Mouse (Mus musculus) naive thymus-derived CD4-positive, alpha-beta T cell, adult 5 months (primary cell): ENCODE measurements around the gene Ndufaf8. TPM values are rescaled to one million over a fixed set of nuclear protein-coding genes. Genes with fewer than 3 reads are reported as not detected.

Experiments
- polyA plus RNA-seq: library from polyadenylated mRNA; unstranded; fragments of 100-300 nt; shearing (Covaris generic); gene quantifications from one replicate; pipeline ENCODE4 v1.2.1, GENCODE M21; 2017

Ndufaf8 gene
- 44.1 TPM for polyA plus RNA-seq

DNA sequence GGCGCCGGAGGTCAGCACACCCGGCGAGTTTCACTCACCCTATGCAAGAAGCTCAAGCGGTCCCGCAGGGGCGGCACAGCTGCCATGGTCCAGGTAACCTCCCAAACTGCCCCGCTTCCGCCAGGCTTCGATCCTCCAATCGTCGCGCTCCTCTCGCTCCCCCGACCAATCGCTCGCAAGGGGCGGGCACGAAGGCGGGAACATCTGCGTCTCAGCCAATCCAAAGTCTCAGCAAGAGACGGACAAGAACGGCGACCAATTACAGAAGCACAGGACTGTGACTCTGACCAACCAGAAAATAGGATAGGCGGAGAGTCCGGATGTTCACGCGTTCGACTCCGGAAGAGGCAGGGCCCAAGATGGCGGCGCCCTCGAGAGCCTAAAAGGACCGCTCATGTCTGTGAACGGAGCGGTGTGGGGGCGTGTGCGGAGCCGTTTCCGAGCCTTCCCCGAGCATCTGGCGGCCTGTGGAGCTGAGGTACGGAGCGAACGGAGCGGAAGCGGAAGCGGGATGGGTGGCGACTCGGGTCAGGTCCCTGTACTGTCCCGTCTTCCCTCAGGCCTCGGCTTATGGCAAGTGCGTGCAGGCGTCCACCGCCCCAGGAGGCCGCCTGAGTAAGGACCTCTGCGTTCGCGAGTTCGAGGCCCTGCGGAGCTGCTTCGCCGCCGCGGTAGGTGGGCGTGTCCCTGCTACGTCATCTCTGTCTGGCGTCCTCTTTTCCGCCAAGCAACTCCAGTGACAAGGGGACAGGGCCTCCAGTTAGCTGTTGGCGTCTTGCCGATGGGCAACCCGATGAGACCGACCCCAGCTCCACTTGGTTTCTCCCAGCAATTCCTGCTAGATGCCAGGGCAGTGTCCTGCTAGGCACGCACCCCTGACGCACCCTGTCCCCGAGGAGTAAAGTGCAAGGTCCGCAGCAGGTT, at the start of gene Ndufaf8, which contains the start of gene Tepsin:
TSS of gene Ndufaf8 (plus strand) at position 341 of the 924 bp plus-strand sequence.
TSS of gene Tepsin (minus strand) at position 144 of the 924 bp plus-strand sequence.

DNA sequence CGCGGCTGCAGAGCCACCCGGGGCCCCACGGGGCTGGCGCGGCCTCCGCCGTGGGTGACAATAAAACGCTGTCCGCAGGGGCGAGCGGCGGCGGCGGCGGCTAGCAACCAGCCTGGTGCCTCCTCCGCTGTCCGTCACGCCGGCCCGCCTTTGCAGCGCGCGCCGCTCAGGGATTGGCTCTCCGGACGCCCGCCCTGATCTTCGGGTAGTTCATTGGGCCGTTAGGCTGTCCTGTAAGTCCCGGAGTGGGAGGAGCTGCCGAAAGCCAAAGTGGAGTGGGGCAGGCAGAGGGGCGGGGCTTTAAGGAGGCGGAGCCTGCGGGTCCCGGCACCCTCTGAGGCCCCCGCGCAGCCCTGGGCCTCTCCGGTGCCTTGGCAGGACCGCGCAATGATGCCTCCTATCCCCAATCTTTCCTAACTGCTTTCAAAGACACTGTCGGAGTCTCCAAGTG, 12.0 kb upstream of the Ndufaf8 start, which contains the start of gene Cep131:
TSS of gene Cep131 (minus strand) at position 126 of the 451 bp plus-strand sequence.

Other genes with a start within 250 kb of the Ndufaf8 start
- 25.6 TPM for gene Chmp6, start 185.5 kb upstream of the Ndufaf8 start, polyA plus RNA-seq
- 21.9 TPM for gene Baiap2, start 156.2 kb upstream of the Ndufaf8 start, polyA plus RNA-seq
- gene Aatk, start 51.8 kb upstream of the Ndufaf8 start, polyA plus RNA-seq: not detected
- 6.9 TPM for gene Cep131, start 12.1 kb upstream of the Ndufaf8 start, polyA plus RNA-seq
- 18.8 TPM for gene Tepsin, start 197 bp upstream of the Ndufaf8 start, polyA plus RNA-seq
- 99.6 TPM for gene Slc38a10, start 52.4 kb downstream of the Ndufaf8 start, polyA plus RNA-seq
- gene Bahcc1, start 134.0 kb downstream of the Ndufaf8 start, polyA plus RNA-seq: not detected
- gene Actg1, start 249.6 kb downstream of the Ndufaf8 start, polyA plus RNA-seq: 1,734 TPM